Mouse (Mus musculus): ENCODE data around the gene Mbd3. TPM values are rescaled to one million over a fixed set of nuclear protein-coding genes. Genes with fewer than 3 reads are reported as not detected.

The Mbd3 gene
- polyA plus RNA-seq, 1 experiment = 290 TPM

DNA sequence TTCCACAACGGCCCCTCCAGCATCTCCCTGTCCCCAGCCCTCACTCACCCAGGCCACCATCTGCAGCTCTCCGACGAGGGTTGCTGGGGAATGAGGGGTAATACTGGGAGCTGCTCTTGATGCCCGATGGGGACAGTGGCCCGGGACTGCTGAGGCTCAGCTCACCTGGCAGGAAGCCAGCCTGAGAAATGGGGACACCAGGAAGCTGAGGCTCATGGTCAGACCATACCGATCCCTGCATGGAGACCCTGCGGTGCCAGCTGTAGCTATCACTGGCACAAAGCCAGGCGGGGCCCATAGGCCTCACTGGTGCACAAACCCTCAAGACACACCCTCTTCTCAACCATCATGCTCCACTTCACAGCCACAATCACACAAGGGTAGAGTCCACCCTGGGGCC, 20.1 kb upstream of the Mbd3 start:
- Histone ChIP-seq H3K27ac (ENCODE audit: control insufficient read depth, insufficient read depth, low read length) (no peak overlapping the region), H3K4me1 (replicated peaks; ENCODE audit: control insufficient read depth, insufficient read depth, low read length) (no peaks in the 10 kb centered on the region), H3K36me3 (ENCODE audit: control insufficient read depth, insufficient read depth, low read length) (peaks cover 66% of the 10 kb centered on the region), H3K4me3 (ENCODE audit: control insufficient read depth, insufficient read depth, low read length) (no peak overlapping the region), H3K27me3 (ENCODE audit: control insufficient read depth, insufficient read depth, low read length) (no peaks in the 10 kb centered on the region)
- TF ChIP-seq POLR2A (IDR thresholded peaks at IDR 0.05; ENCODE audit: control insufficient read depth, extremely low read depth, insufficient read depth, low read length, poor library complexity) = no peak
- TF ChIP-seq CTCF (IDR thresholded peaks at IDR 0.05; ENCODE audit: borderline replicate concordance, control insufficient read depth, extremely low read depth, insufficient read depth, low read length, poor library complexity) = no peak
- 92% methylated on average over 8 of the region's 8 CpGs for WGBS
- no peak for DNase-seq

DNA sequence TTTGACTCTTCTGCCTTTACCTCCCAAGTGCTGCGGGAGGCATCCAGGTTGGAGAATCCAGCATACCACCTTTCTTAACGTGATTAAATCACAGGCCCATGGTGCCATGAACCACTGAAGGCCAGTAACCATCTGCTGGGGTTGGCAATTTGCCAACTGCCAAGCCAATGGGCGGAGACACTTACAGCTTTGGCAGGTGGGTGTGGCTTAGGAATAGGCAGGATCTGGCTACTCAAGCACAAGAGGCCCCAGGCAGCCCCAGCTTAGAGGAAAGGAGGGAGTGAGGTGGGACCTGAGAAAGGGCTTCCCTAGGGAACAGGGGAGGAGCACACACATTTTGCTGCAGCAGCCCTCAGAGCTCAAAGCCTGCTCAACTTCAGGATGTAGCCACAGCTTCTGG, 19.0 kb upstream of the Mbd3 start:
- no peak for TF ChIP-seq POLR2A (IDR thresholded peaks at IDR 0.05; ENCODE audit: control insufficient read depth, extremely low read depth, insufficient read depth, low read length, poor library complexity)
- no peak for TF ChIP-seq CTCF (IDR thresholded peaks at IDR 0.05; ENCODE audit: borderline replicate concordance, control insufficient read depth, extremely low read depth, insufficient read depth, low read length, poor library complexity)
- 90% methylated on average over 3 of the region's 3 CpGs for WGBS
- Histone ChIP-seq H3K4me3 (ENCODE audit: control insufficient read depth, insufficient read depth, low read length) (no peak overlapping the region), H3K4me1 (replicated peaks; ENCODE audit: control insufficient read depth, insufficient read depth, low read length) (no peaks in the 10 kb centered on the region), H3K27ac (ENCODE audit: control insufficient read depth, insufficient read depth, low read length) (no peak overlapping the region), H3K27me3 (ENCODE audit: control insufficient read depth, insufficient read depth, low read length) (no peaks in the 10 kb centered on the region), H3K36me3 (ENCODE audit: control insufficient read depth, insufficient read depth, low read length) (peaks cover 73% of the 10 kb centered on the region)
- no peak for DNase-seq

DNA sequence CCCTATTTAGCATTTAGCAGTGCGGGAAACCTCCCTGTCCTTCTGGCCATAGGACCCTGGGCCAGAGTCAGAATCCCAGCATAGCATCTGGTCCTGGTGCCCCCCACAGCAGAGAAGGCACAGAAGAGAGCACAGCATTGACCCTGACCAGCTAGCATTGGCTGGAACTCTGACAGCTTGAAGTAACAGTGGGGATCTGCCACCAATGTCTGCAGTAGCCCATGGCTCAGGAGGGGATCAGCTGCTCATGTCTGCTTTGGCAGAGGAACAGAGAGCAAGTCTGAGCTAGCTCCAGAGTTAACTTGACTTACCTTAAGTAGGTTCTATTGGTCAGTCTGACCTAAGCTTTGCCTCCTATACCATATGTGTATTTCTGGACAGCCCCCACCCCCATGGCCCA, 18.5 kb upstream of the Mbd3 start:
- Histone ChIP-seq H3K27me3 (ENCODE audit: control insufficient read depth, insufficient read depth, low read length) (no peaks in the 10 kb centered on the region), H3K4me1 (replicated peaks; ENCODE audit: control insufficient read depth, insufficient read depth, low read length) (no peaks in the 10 kb centered on the region), H3K36me3 (ENCODE audit: control insufficient read depth, insufficient read depth, low read length) (peaks cover 77% of the 10 kb centered on the region), H3K27ac (ENCODE audit: control insufficient read depth, insufficient read depth, low read length) (no peak overlapping the region), H3K4me3 (ENCODE audit: control insufficient read depth, insufficient read depth, low read length) (no peak overlapping the region)
- DNase-seq = no peak
- no peak for TF ChIP-seq CTCF (IDR thresholded peaks at IDR 0.05; ENCODE audit: borderline replicate concordance, control insufficient read depth, extremely low read depth, insufficient read depth, low read length, poor library complexity)
- TF ChIP-seq POLR2A (IDR thresholded peaks at IDR 0.05; ENCODE audit: control insufficient read depth, extremely low read depth, insufficient read depth, low read length, poor library complexity) = no peak
- 95% methylated on average over 1 of the region's 1 CpGs for WGBS

DNA sequence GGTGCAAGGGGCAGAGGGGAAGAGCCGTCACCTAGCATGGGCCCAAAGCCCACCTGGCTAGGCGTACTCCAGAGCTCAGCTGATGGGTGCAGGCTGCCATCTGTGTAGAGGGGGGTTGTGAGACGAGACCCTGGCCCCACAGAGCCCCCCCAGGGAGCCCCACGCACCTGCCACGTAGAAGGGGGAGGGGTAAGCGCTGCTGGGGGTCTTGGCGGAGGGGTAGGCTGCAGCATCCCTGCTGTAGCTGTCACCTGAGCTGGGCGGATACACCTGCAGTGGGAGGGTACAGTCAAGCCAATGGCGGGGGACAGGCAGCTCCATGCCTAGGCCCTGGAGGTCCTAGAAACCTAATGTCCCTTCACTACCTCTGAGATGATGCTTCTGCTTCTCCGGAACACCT, 18.0 kb upstream of the Mbd3 start:
- H3K27me3 ChIP-seq (ENCODE audit: control insufficient read depth, insufficient read depth, low read length) = no peaks in the 10 kb centered on the region
- TF ChIP-seq POLR2A (IDR thresholded peaks at IDR 0.05; ENCODE audit: control insufficient read depth, extremely low read depth, insufficient read depth, low read length, poor library complexity) (no peak), CTCF (IDR thresholded peaks at IDR 0.05; ENCODE audit: borderline replicate concordance, control insufficient read depth, extremely low read depth, insufficient read depth, low read length, poor library complexity) (no peak)
- no peak for DNase-seq
- no peak overlapping the region for H3K4me3 ChIP-seq (ENCODE audit: control insufficient read depth, insufficient read depth, low read length)
- no peak overlapping the region for H3K27ac ChIP-seq (ENCODE audit: control insufficient read depth, insufficient read depth, low read length)
- peaks cover 82% of the 10 kb centered on the region for H3K36me3 ChIP-seq (ENCODE audit: control insufficient read depth, insufficient read depth, low read length)
- whole genome bisulfite sequencing = 96% methylated on average over 10 of the region's 10 CpGs
- no peaks in the 10 kb centered on the region for H3K4me1 ChIP-seq (replicated peaks; ENCODE audit: control insufficient read depth, insufficient read depth, low read length)

DNA sequence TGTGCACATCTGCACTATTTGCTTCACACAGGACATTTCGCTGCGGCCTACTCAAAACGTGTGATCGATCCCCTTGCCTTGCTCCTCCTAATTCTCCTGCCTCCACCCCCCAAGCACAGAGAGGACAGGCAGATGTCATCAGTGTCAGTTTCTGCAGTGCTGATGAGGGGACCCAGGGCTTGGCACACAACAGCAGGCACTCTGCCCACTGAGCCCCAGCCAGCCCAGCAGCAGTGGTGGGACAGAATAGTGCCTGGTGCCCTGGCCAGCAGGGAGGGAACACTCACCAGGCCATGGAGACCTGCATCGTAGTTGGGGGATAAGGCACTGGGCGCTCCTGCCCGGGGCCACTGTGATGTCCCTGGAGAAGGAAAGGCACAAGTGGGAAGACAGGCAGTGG, 16.2 kb upstream of the Mbd3 start:
- whole genome bisulfite sequencing = 98% methylated on average over 7 of the region's 7 CpGs
- H3K27me3 ChIP-seq (ENCODE audit: control insufficient read depth, insufficient read depth, low read length) = no peaks in the 10 kb centered on the region
- TF ChIP-seq CTCF (IDR thresholded peaks at IDR 0.05; ENCODE audit: borderline replicate concordance, control insufficient read depth, extremely low read depth, insufficient read depth, low read length, poor library complexity) = no peak
- no peak for TF ChIP-seq POLR2A (IDR thresholded peaks at IDR 0.05; ENCODE audit: control insufficient read depth, extremely low read depth, insufficient read depth, low read length, poor library complexity)
- no peak overlapping the region for H3K4me3 ChIP-seq (ENCODE audit: control insufficient read depth, insufficient read depth, low read length)
- no peak for DNase-seq
- H3K36me3 ChIP-seq (ENCODE audit: control insufficient read depth, insufficient read depth, low read length) = peaks cover 80% of the 10 kb centered on the region
- H3K4me1 ChIP-seq (replicated peaks; ENCODE audit: control insufficient read depth, insufficient read depth, low read length) = no peaks in the 10 kb centered on the region
- H3K27ac ChIP-seq (ENCODE audit: control insufficient read depth, insufficient read depth, low read length) = no peak overlapping the region

DNA sequence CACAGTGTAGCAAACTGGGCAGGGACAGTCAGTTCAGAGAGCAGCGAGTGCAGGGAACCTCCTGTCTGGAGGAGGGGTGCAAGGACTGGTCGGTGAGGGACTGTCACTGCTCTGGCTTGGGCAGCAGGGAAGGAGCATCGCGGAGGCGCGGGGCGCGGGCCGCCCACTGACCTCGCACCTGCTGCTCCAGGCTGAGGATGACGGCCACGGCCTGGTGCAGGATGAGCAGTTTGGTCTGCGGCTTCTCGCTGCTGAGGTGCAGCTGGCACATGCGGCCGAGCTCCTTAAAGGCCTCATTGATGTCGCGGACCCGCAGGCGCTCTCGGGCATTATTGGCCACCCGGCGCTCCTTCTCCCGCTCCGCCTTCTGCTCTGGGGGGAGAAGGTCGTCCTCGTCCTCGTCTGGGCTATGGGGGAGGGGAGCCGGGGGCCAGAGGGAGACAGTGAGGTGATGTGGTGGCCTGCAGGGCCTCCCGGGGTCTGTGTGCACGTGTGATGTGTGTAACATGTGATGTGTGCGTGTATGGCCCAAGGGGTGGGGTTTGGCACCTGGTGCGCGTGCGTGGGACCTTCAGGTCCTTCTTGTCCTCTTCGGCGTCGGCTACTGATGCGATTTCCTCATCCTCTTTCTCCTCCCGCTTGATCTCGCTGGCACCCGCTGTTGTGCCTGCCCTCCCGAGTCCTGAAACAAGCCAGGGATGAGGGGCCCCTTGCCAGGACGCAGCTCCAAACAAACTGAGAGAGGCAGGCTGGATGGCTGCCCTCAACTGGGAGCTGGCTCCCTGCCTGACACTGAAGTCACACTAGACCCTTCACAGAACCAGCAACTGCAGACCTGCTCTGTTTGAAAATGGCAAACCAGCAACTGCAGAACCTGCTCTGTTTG, 13.5 kb upstream of the Mbd3 start:
- Histone ChIP-seq H3K27ac (ENCODE audit: control insufficient read depth, insufficient read depth, low read length) (no peak overlapping the region), H3K4me1 (replicated peaks; ENCODE audit: control insufficient read depth, insufficient read depth, low read length) (no peaks in the 10 kb centered on the region), H3K36me3 (ENCODE audit: control insufficient read depth, insufficient read depth, low read length) (peaks cover 55% of the 10 kb centered on the region), H3K27me3 (ENCODE audit: control insufficient read depth, insufficient read depth, low read length) (no peaks in the 10 kb centered on the region), H3K4me3 (ENCODE audit: control insufficient read depth, insufficient read depth, low read length) (no peak overlapping the region)
- DNase-seq = no peak
- TF ChIP-seq POLR2A (IDR thresholded peaks at IDR 0.05; ENCODE audit: control insufficient read depth, extremely low read depth, insufficient read depth, low read length, poor library complexity) (no peak), CTCF (IDR thresholded peaks at IDR 0.05; ENCODE audit: borderline replicate concordance, control insufficient read depth, extremely low read depth, insufficient read depth, low read length, poor library complexity) (no peak)
- WGBS = 95% methylated on average over 44 of the region's 44 CpGs

Measured in thymus, adult 2 months (tissue).